Mouse (Mus musculus) inflammation-experienced regulatory T-cells, adult 16 weeks (primary cell): ENCODE data around the gene Loxl3. TPM values are rescaled to one million over a fixed set of nuclear protein-coding genes. Genes with fewer than 3 reads are reported as not detected.

ENCODE experiments used
- polyA plus RNA-seq: library from polyadenylated mRNA; unstranded; fragments of 100-300 nt; shearing (Covaris generic); gene quantifications from one replicate; pipeline ENCODE4 v1.2.1, GENCODE M21; 2017

Gene Loxl3
- 0.29 TPM for polyA plus RNA-seq

GRCm38 (mm10) chr6:83033249-83034185 is at the start of gene Loxl3, which contains the start of gene Dok1:
Gene Loxl3, plus strand, starts transcription at chr6:83034173.
Gene Dok1, minus strand, starts transcription at chr6:83033471.

DNA sequence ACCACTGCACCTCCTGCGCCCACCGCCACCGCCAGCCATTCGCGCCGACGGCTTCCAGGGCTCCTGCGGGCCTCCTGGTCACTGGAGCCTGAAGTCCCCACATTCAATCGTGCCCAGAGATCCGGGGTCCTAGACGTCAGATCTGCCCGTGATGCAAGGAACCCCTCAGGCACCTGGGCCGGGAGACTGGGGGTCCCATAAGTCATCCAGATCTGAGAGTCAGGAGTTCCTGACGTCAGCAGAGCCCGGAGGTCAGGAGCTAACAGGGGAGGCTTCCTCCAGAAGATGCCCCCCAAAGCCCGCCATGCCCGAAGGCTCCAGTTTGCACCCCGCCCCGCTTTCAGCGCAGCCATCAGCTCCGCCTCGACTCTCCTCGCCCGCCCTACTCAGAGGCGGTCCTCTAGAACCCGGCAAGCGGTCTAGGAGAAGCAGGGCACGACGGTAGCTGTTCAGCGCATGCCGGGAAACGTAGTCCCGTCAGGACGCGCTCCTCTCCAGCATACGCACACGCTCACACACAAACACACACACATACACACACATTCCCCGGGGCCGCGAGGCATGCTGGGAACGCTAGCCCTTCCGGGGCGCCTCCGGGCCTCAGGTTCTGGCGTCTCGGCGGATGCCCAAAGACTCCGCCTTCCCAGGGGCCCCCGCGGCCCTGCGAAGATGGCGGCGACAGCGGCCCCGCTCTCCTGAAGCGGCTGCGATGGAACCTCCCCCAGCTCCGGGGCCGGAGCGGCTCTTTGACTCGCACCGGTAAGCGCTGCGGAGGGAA is 20.3 kb downstream of the Loxl3 start, which contains the start of gene Aup1:
Gene Aup1, plus strand, starts transcription at position 448 of the 778 bp plus-strand sequence.

DNA sequence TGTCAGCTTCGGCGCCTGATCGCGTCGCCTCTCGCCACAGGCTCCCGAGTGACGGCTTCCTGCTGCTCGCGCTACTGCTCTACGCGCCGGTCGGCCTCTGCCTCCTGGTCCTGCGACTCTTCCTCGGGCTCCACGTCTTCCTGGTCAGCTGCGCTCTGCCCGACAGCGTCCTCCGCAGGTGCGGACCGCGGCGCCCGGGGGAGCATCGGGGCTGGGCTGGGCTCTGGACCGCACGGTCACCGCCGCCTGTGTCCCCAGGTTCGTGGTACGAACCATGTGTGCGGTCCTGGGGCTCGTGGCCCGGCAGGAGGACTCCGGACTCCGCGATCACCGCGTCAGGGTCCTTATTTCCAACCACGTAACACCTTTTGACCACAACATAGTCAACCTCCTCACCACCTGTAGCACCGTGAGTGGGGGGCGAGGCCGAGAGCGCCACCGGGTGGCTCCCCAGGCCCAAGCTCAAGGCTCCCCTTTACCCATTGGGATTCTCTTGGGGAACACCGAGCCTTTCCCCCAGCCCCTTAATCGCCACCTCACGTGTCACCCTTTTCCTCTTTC is 21.0 kb downstream of the Loxl3 start, which contains the start of gene Htra2:
Gene Htra2, minus strand, starts transcription at position 403 of the 561 bp plus-strand sequence.

DNA sequence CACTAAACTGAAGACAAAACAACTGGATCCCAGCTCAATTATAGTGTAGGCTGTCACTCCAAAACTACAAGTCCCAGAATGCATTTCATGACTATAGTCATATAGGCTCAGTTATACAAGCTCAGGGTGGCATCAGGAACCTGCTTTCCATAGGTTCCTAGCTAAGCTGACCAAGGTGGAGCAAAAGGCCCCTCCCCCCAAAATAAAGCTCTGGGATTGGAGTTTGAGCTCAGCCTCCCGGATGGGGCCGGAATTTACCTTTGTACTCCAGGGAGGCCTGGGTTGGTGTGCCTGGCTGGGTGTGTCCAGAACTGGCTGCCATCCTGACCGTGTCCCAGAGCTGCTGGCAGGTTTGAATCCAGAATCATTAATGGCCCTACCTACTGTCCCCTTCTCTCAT is 23.8 kb downstream of the Loxl3 start, which contains the start of gene Dqx1:
Gene Dqx1, plus strand, starts transcription at position 55 of the 400 bp plus-strand sequence.

DNA sequence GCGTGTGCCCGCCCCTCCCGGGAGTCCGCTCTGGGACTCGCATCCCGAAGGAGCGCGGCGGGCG is 36.1 kb downstream of the Loxl3 start, which contains the start of gene Tlx2:
Gene Tlx2, minus strand, starts transcription at position 47 of the 64 bp plus-strand sequence.

GRCm38 (mm10) chr6:83077630-83078323 is 43.8 kb downstream of the Loxl3 start, which contains the start of gene Pcgf1:
Gene Pcgf1, plus strand, starts transcription at chr6:83077869.

DNA sequence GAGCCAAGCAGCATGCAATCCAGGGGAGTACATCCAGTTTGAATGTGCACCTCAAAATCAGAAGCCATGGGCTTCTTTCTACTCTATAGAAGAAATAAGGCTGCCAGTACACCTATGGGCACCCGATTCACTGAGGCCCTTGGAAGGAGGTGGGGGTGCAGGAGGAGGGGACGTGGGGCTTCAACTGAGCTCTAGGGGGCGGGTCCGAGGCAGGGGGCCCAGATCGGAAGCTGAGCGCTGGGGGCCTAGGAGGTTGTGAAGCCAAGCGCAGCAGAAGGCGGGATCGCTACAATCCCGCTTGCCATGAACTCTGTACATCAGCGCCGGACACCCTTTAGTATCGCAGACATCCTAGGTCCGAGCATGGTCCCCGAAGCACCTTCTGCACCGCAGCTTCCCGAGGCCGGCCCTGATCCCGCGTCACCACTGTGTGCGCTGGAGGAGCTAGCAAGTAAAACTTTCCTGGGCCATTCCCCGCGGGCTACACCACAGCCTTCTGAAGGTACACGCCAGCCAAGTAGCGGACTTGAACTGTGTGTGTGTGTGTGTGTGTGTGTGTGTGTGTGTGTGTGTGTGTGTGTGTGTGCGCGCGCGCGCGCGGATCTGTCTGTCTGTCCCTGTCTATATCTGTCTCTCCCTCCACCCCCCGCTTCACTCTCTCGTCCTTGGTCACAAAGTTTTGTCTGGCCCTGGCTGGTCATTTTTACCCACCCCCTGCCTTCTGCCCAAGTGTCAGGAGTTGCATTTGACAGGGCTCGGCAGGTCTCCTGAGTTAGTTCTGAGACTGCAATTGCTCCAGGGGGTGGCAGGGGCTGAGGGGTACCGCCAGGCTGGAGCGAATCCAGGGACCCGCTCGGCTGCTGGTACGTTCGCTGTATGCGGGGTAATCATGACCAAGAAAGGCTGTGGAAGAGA is 52.4 kb downstream of the Loxl3 start, which contains the start of gene Lbx2:
Gene Lbx2, plus strand, starts transcription at position 247 of the 915 bp plus-strand sequence.

DNA sequence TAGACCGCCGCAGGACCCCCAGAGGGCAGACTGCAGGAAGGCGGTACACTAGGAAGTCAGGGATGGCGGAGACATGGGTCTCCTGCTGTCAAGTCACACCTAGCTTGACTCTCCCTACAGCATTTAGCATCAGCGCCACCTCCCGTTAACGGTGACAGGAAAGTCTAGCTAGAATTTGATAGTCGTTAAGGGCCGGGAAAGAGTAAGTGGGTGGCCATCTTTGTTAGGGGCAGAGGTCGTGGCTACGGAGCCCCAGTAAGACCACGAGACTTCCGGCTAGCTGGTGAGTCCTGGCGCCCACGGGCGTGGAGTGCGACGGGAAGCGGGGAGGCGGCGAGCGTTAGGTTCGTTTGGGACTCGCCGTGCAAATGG is 67.3 kb downstream of the Loxl3 start, which contains the start of the genes Ccdc142 and Gm42688:
Gene Ccdc142, plus strand, starts transcription at position 286 of the 372 bp plus-strand sequence.
Gene Gm42688, plus strand, starts transcription at position 302 of the 372 bp plus-strand sequence.

Other genes starting within 250 kb of the Loxl3 start
- gene Sema4f, start 94.4 kb upstream of the Loxl3 start, polyA plus RNA-seq = 5.4 TPM
- 1.6 TPM for gene M1ap, start 87.3 kb upstream of the Loxl3 start, polyA plus RNA-seq
- gene Dok1, start 702 bp upstream of the Loxl3 start, polyA plus RNA-seq = 66.4 TPM
- gene Aup1, start 20.3 kb downstream of the Loxl3 start, polyA plus RNA-seq = 590 TPM
- gene Htra2, start 21.1 kb downstream of the Loxl3 start, polyA plus RNA-seq = 84.3 TPM
- gene Dqx1, start 23.7 kb downstream of the Loxl3 start, polyA plus RNA-seq = 6.1 TPM
- gene Tlx2, start 36.1 kb downstream of the Loxl3 start, polyA plus RNA-seq = not detected
- gene Pcgf1, start 43.7 kb downstream of the Loxl3 start, polyA plus RNA-seq = 43.4 TPM
- gene Lbx2, start 52.2 kb downstream of the Loxl3 start, polyA plus RNA-seq = not detected
- gene Ccdc142, start 67.4 kb downstream of the Loxl3 start, polyA plus RNA-seq = 5.7 TPM
- gene Gm42688, start 67.4 kb downstream of the Loxl3 start, polyA plus RNA-seq = 9.1 TPM
- 62.5 TPM for gene Mrpl53, start 74.9 kb downstream of the Loxl3 start, polyA plus RNA-seq
- 3.6 TPM for gene Mogs, start 81.3 kb downstream of the Loxl3 start, polyA plus RNA-seq
- gene Wbp1, start 87.4 kb downstream of the Loxl3 start, polyA plus RNA-seq = 85.1 TPM
- gene Ino80b, start 91.3 kb downstream of the Loxl3 start, polyA plus RNA-seq = 9.8 TPM
- 0.79 TPM for gene Rtkn, start 101.3 kb downstream of the Loxl3 start, polyA plus RNA-seq
- gene Wdr54, start 122.2 kb downstream of the Loxl3 start, polyA plus RNA-seq = 0.87 TPM
- gene 1700003E16Rik, start 122.2 kb downstream of the Loxl3 start, polyA plus RNA-seq = not detected
- gene Dctn1, start 131.7 kb downstream of the Loxl3 start, polyA plus RNA-seq = 98.4 TPM
- gene Slc4a5, start 185.7 kb downstream of the Loxl3 start, polyA plus RNA-seq = 0.74 TPM